Mouse (Mus musculus) G1E (cell line): Measurements from ENCODE around the gene Arsg.

Experiments
- CTCF ChIP-seq: IDR thresholded peaks from 2 replicates; pipeline ENCODE4 v1.5.1; 2012; ENCODE audit warnings: low read depth, low read length, inconsistent platforms, mixed read lengths
- GATA1 ChIP-seq: IDR thresholded peaks from 2 replicates; pipeline ENCODE4 v1.6.1; 2012; ENCODE audit warnings: borderline replicate concordance, low read length, inconsistent platforms, mixed read lengths
- POLR2AphosphoS5 ChIP-seq: IDR thresholded peaks from 2 replicates; pipeline ENCODE4 v1.6.1; 2012; ENCODE audit warnings: low read depth, low read length, inconsistent platforms; ENCODE audit not compliant: insufficient replicate concordance
- TAL1 ChIP-seq: conservative IDR thresholded peaks from 2 replicates; pipeline ENCODE4 v1.6.1; 2012; ENCODE audit warnings: low read depth, low read length, inconsistent platforms, mixed read lengths

GRCm38 (mm10) chr11:109546305-109547001, 73.3 kb downstream of the Arsg start:
- TF ChIP-seq GATA1 (no peak), CTCF (no peak), TAL1 (no peak), POLR2AphosphoS5 (no peak)
